Mouse (Mus musculus): ENCODE measurements around the gene Gys2. TPM values are rescaled to one million over a fixed set of nuclear protein-coding genes. Genes with fewer than 3 reads are reported as not detected.

Gys2 gene
- polyA plus RNA-seq, 1 experiment from 2014 or later: not detected

DNA sequence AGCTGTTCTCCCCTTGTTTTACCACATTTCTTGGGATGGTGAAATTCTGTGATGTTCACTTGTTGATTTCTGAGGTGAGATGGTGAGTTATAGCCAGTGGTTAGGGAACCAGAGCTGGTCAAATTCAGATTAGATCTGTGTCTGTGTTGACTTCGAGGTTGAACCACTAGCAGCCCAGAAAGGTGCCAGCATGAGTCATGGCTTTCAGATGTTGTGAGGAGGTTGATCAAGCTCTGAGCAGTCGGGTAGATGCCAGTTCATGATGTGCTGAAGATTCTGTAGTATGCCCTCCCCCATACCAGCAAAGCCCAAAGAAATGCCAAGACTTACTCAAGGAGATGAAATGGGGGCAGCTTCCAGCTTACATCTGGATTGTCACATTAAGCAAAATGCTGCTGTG is 83.8 kb downstream of the Gys2 start:
- H3K4me2 ChIP-seq (replicated peaks): no peak overlapping the region
- H3K4me1 ChIP-seq: peaks cover 20% of the 10 kb centered on the region
- H3K9ac ChIP-seq (replicated peaks): no peak overlapping the region
- H3K27ac ChIP-seq (replicated peaks): no peak overlapping the region
- ATAC-seq (ENCODE audit: low FRiP score, low read depth): no peak
- H3K4me3 ChIP-seq: no peak overlapping the region
- no peaks in the 10 kb centered on the region for H3K9me3 ChIP-seq
- H3K36me3 ChIP-seq: peaks cover 9% of the 10 kb centered on the region; the same call in 1 of the 2 replicates
- 90% methylated on average over 2 of the region's 2 CpGs for WGBS
- no peaks in the 10 kb centered on the region for H3K27me3 ChIP-seq

- peak overlapping the region; percentile 99 for H3K4me3 ChIP-seq
- H3K27ac ChIP-seq (replicated peaks): no peak overlapping the region
- 0 out of 2 replicates have a peak, but pooled peaks cover 3% of the 10 kb centered on the region for H3K36me3 ChIP-seq
- ATAC-seq (ENCODE audit: low FRiP score, low read depth): no peak
- peaks cover 20% of the 10 kb centered on the region for H3K4me1 ChIP-seq
- no peaks in the 10 kb centered on the region for H3K9me3 ChIP-seq
- H3K9ac ChIP-seq (replicated peaks): peak overlapping the region; percentile 88
- no peaks in the 10 kb centered on the region for H3K27me3 ChIP-seq
- 24% methylated on average over 8 of the region's 8 CpGs for WGBS
- H3K4me2 ChIP-seq (replicated peaks): peak overlapping the region; percentile 79
These were observed 85.1 kb downstream of the Gys2 start for GRCm38 (mm10) chr6:142387755-142388271.

GRCm38 (mm10) chr6:142387011-142387754 is 85.7 kb downstream of the Gys2 start, which contains the start of the genes Recql and Golt1b:
Gene Recql (minus strand): TSS chr6:142387087.
Gene Golt1b (plus strand): TSS chr6:142387221.
- Histone ChIP-seq H3K27me3 (no peaks in the 10 kb centered on the region), H3K9me3 (no peaks in the 10 kb centered on the region), H3K9ac (replicated peaks) (peak within 1 kb of the TSS; percentile 88), H3K27ac (replicated peaks) (no peak within 1 kb of the TSS), H3K4me1 (peaks cover 20% of the 10 kb centered on the region), H3K36me3 (0 out of 2 replicates have a peak, but pooled peaks cover 3% of the 10 kb centered on the region), H3K4me2 (replicated peaks) (peak within 1 kb of the TSS; percentile 79), H3K4me3 (peak within 1 kb of the TSS; percentile 99)
- WGBS: under 1% methylated on average over 79 of the region's 87 CpGs
- peak; percentile 100 for ATAC-seq (ENCODE audit: low FRiP score, low read depth)

- 6% methylated on average over 31 of the region's 31 CpGs for WGBS
- ATAC-seq (ENCODE audit: low FRiP score, low read depth): peak; percentile 84
- Histone ChIP-seq H3K4me1 (peaks cover 20% of the 10 kb centered on the region), H3K9me3 (no peaks in the 10 kb centered on the region), H3K4me2 (replicated peaks) (peak overlapping the region; percentile 79), H3K36me3 (0 out of 2 replicates have a peak, but pooled peaks cover 3% of the 10 kb centered on the region), H3K9ac (replicated peaks) (peak overlapping the region; percentile 54; the same call in 1 of the 2 replicates), H3K27ac (replicated peaks) (no peak overlapping the region), H3K4me3 (peak overlapping the region; percentile 99), H3K27me3 (no peaks in the 10 kb centered on the region)
These were observed 86.5 kb downstream of the Gys2 start for GRCm38 (mm10) chr6:142386285-142387010.

- ATAC-seq (ENCODE audit: low FRiP score, low read depth): no peak
- Histone ChIP-seq H3K4me2 (replicated peaks) (no peak overlapping the region), H3K27me3 (no peaks in the 10 kb centered on the region), H3K9ac (replicated peaks) (no peak overlapping the region), H3K4me1 (peaks cover 20% of the 10 kb centered on the region), H3K4me3 (no peak overlapping the region), H3K36me3 (no peaks in the 10 kb centered on the region), H3K9me3 (no peaks in the 10 kb centered on the region), H3K27ac (replicated peaks) (no peak overlapping the region)
- 91% methylated on average over 9 of the region's 9 CpGs for WGBS
These were observed 88.4 kb downstream of the Gys2 start for GRCm38 (mm10) chr6:142384521-142384920.

- Histone ChIP-seq H3K9ac (replicated peaks) (no peak overlapping the region), H3K27ac (replicated peaks) (no peak overlapping the region), H3K4me3 (no peak overlapping the region), H3K36me3 (peaks cover 1% of the 10 kb centered on the region), H3K4me1 (peaks cover 5% of the 10 kb centered on the region; the same call in 1 of the 2 replicates), H3K9me3 (no peaks in the 10 kb centered on the region), H3K27me3 (no peaks in the 10 kb centered on the region), H3K4me2 (replicated peaks) (no peak overlapping the region)
- ATAC-seq (ENCODE audit: low FRiP score, low read depth): no peak
- WGBS: 88% methylated on average over 7 of the region's 7 CpGs
These were observed 91.3 kb downstream of the Gys2 start for GRCm38 (mm10) chr6:142381615-142382014.

DNA sequence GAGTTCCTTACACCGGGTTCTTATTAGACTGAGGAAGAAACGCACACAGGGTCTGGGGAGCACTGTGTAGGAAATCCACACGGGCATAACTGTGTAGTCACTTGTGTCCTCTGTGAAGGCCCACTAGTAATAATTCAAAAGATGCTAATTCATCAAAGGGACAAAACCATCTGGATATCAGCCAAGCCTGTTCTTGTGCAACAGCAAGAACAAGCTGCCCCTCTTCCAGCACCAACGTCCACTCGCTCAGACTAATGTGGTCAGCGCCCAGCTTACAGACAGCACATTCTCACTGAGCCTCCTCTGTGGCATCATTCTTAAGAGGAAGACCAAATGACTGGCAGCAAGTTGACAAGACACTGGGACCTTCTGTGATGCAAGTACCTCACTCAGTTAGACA is 92.9 kb downstream of the Gys2 start:
- no peak overlapping the region for H3K4me3 ChIP-seq
- WGBS: 92% methylated on average over 6 of the region's 6 CpGs
- H3K9ac ChIP-seq (replicated peaks): no peak overlapping the region
- no peak for ATAC-seq (ENCODE audit: low FRiP score, low read depth)
- H3K9me3 ChIP-seq: no peaks in the 10 kb centered on the region
- no peak overlapping the region for H3K27ac ChIP-seq (replicated peaks)
- H3K36me3 ChIP-seq: peaks cover 17% of the 10 kb centered on the region
- no peak overlapping the region for H3K4me2 ChIP-seq (replicated peaks)
- H3K27me3 ChIP-seq: no peaks in the 10 kb centered on the region
- no peaks in the 10 kb centered on the region for H3K4me1 ChIP-seq

DNA sequence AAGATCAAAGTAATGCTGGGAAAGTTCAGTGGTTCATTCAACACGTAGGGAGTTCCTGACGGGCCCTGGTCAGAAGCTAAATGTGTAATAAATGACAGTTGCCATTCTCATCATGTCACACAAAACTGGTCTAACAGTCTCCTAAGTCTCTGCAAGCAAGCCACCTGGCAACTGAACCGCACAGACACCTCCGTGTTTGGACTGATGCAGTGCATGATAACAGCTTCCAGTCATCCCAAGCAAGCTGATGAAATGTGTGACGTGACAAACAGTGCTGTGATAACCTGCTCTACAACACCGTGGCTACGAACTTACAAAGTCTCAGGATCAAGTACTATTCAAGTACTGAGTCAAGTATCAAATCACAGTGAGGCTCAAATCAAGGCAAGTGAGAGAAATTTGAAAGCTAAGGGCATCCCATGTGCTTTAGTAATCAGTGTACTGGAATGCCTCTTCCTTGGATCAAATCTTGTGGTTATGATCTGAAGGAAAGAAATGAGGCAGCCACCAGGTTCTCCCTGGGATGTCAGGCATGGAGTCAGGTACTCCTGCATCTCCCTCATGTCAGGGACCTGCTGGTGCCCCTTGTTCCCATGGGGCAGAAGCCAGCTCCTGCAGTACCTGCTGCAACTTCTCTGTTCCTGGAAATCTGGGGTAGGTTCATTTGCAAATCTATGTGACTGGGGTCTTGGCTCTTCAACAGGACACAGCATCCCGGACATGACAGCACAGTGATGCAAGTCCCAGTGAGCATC is 94.2 kb downstream of the Gys2 start:
- WGBS: 92% methylated on average over 8 of the region's 8 CpGs
- no peak overlapping the region for H3K4me2 ChIP-seq (replicated peaks)
- H3K9ac ChIP-seq (replicated peaks): no peak overlapping the region
- no peaks in the 10 kb centered on the region for H3K4me1 ChIP-seq
- no peak overlapping the region for H3K27ac ChIP-seq (replicated peaks)
- no peak for ATAC-seq (ENCODE audit: low FRiP score, low read depth)
- H3K9me3 ChIP-seq: no peaks in the 10 kb centered on the region
- peaks cover 28% of the 10 kb centered on the region for H3K36me3 ChIP-seq
- no peak overlapping the region for H3K4me3 ChIP-seq
- H3K27me3 ChIP-seq: no peaks in the 10 kb centered on the region

GRCm38 (mm10) chr6:142377081-142377480 is 95.8 kb downstream of the Gys2 start:
- 87% methylated on average over 1 of the region's 1 CpGs for WGBS
- no peak for ATAC-seq (ENCODE audit: low FRiP score, low read depth)
- no peak overlapping the region for H3K4me2 ChIP-seq (replicated peaks)
- no peak overlapping the region for H3K27ac ChIP-seq (replicated peaks)
- peaks cover 34% of the 10 kb centered on the region for H3K36me3 ChIP-seq
- no peak overlapping the region for H3K9ac ChIP-seq (replicated peaks)
- H3K4me1 ChIP-seq: no peaks in the 10 kb centered on the region
- H3K9me3 ChIP-seq: no peaks in the 10 kb centered on the region
- no peak overlapping the region for H3K4me3 ChIP-seq
- H3K27me3 ChIP-seq: no peaks in the 10 kb centered on the region
